Mouse (Mus musculus): Measurements from ENCODE around the gene Tnf.

GRCm38 (mm10) chr17:35224641-35225040, 22.8 kb upstream of the Tnf start:
- TF ChIP-seq CTCF (IDR thresholded peaks at IDR 0.05; ENCODE audit: borderline replicate concordance, extremely low read depth, insufficient read depth, insufficient read length): no peak
- no peak for TF ChIP-seq POLR2A (IDR thresholded peaks at IDR 0.05; ENCODE audit: borderline replicate concordance, extremely low read depth, insufficient read depth, insufficient read length, poor library complexity, severe bottlenecking)

Data from brain, embryonic 14.5 days (tissue).